Comparison of ENCODE assay signal across 19 mouse cellular contexts in genomic region chr11:50892441-50892840, GRCm38 (mm10). TPM values are rescaled to one million over a fixed set of nuclear protein-coding genes. Genes with fewer than 3 reads are reported as not detected.
DNase-seq lines count a peak whose midpoint lies in the region; ATAC-seq and TF ChIP-seq lines count a peak whose summit lies in the region.
"Had no signal": no experiment of that assay in that cellular context is flagged by ENCODE, and none has a peak within 500 bp of the region (broad histone marks: within the 10 kb centered on the region; RNA-seq: fewer than 3 reads in every experiment).

No protein-coding gene starts in this region.

- TF ChIP-seq POLR2A in CH12.LX (IDR thresholded peaks at IDR 0.05; ENCODE audit: low read depth, low read length), result no peak

- H3K4me3 ChIP-seq in heart, embryonic 10.5 days, result no peak overlapping the region
- H3K4me3 ChIP-seq in CH12.LX (replicated peaks in 1 of 3; ENCODE audit: low read depth in 2 of 3, low read length in 2 of 3, poor library complexity in 1 of 3), result no peak overlapping the region
- H3K4me3 ChIP-seq in neural tube, embryonic 15.5 days (replicated peaks), result no peak overlapping the region

- dilution Hi-C loops in CH12.LX (cut with MboI; ENCODE audit: extremely low pct_ligation_motif_present, extremely low pct_unique_long_range_greater_than_20kb, low sequenced_read_pairs), result no loop called here

- ATAC-seq in neural tube, embryonic 15.5 days (ENCODE audit: low FRiP score), result no peak
- ATAC-seq: liver, postnatal 0 days had no signal

- DNase-seq in heart, postnatal 4 days, result peak; percentile 7
- DNase-seq in heart, embryonic 10.5 days (ENCODE audit: low spot score), result no peak
- DNase-seq in CH12.LX (ENCODE audit: extremely low read depth), result peak; percentile 36
- DNase-seq in c-Kit-positive CD71-positive TER-119-negative erythroid progenitor cells, embryonic 14.5 days (ENCODE audit: low read depth), result peak; percentile 8
- peak; percentile 28 for DNase-seq in thymus, postnatal 14 days
- DNase-seq in ovary, adult 18-20 months (ENCODE audit: low spot score), result no peak
- DNase-seq: adrenal gland, adult 2 months; heart, postnatal 36 days; kidney, postnatal 25 days; left cerebral cortex, postnatal 4 days; liver, postnatal 0 days had no signal

- no peaks in the 10 kb centered on the region for H3K36me3 ChIP-seq in heart, embryonic 10.5 days
- H3K36me3 ChIP-seq in CH12.LX (replicated peaks in 1 of 2; ENCODE audit: control insufficient read depth in 1 of 2, insufficient read depth in 1 of 2, low read length in 1 of 2), result no peaks in the 10 kb centered on the region
- peaks cover 18% of the 10 kb centered on the region for H3K36me3 ChIP-seq in neural tube, embryonic 15.5 days
- H3K36me3 ChIP-seq: G1E had no signal

- H3K27ac ChIP-seq in heart, embryonic 10.5 days, result no peak overlapping the region
- H3K27ac ChIP-seq in CH12.LX (ENCODE audit: insufficient read depth, low read depth), result no peak overlapping the region
- H3K27ac ChIP-seq in neural tube, embryonic 15.5 days (replicated peaks), result no peak overlapping the region
- H3K27ac ChIP-seq: stomach, postnatal 0 days had no signal

- in situ Hi-C loops in CH12.LX (cut with MboI; ENCODE audit: low pct_ligation_motif_present, low pct_unique_long_range_greater_than_20kb, low sequenced_read_pairs), result no loop called here

- peaks cover 14% of the 10 kb centered on the region for H3K9me3 ChIP-seq in heart, embryonic 10.5 days
- H3K9me3 ChIP-seq in CH12.LX (replicated peaks; ENCODE audit: low read length), result peaks cover 10% of the 10 kb centered on the region
- H3K9me3 ChIP-seq in neural tube, embryonic 15.5 days (replicated peaks), result peaks cover 17% of the 10 kb centered on the region; the same call in 1 of the 2 replicates

- TF ChIP-seq CTCF in CH12.LX (conservative IDR thresholded peaks at IDR 0.05 in 1 of 2, IDR thresholded peaks at IDR 0.05 in 1 of 2; ENCODE audit: low read depth in 2 of 2, low read length in 2 of 2), result no peak

- no peaks in the 10 kb centered on the region for H3K27me3 ChIP-seq in heart, embryonic 10.5 days (ENCODE audit: insufficient read depth, poor library complexity, severe bottlenecking)
- H3K27me3 ChIP-seq in CH12.LX (replicated peaks), result peaks cover 47% of the 10 kb centered on the region
- H3K27me3 ChIP-seq in neural tube, embryonic 15.5 days (replicated peaks), result no peaks in the 10 kb centered on the region

- WGBS in heart, embryonic 10.5 days, result 43% methylated on average over 2 of the region's 2 CpGs
- 53% methylated on average over 2 of the region's 2 CpGs for WGBS in neural tube, embryonic 15.5 days

- no peaks in the 10 kb centered on the region for H3K79me2 ChIP-seq in CH12.LX (replicated peaks; ENCODE audit: control insufficient read depth, extremely low read depth, insufficient read depth, poor library complexity, severe bottlenecking)

- TF ChIP-seq EP300 in CH12.LX (IDR thresholded peaks at IDR 0.05; ENCODE audit: low read length), result no peak

- no peak overlapping the region for H3K4me2 ChIP-seq in CH12.LX (ENCODE audit: insufficient read depth, low read depth, poor library complexity, severe bottlenecking)
- no peak overlapping the region for H3K4me2 ChIP-seq in neural tube, embryonic 15.5 days

- H3K4me1 ChIP-seq in heart, embryonic 10.5 days, result 0 out of 2 replicates have a peak, but pooled peaks cover 4% of the 10 kb centered on the region
- H3K4me1 ChIP-seq in CH12.LX (ENCODE audit: control insufficient read depth in 1 of 2, insufficient read depth in 2 of 2), result no peaks in the 10 kb centered on the region
- peaks cover 7% of the 10 kb centered on the region; the same call in 1 of the 2 replicates for H3K4me1 ChIP-seq in neural tube, embryonic 15.5 days

- TF ChIP-seq RAD21 in CH12.LX (IDR thresholded peaks at IDR 0.05; ENCODE audit: low read depth, low read length), result no peak

- H3K9ac ChIP-seq in CH12.LX (ENCODE audit: insufficient read depth, low read depth), result no peak overlapping the region
- no peak overlapping the region for H3K9ac ChIP-seq in neural tube, embryonic 15.5 days (replicated peaks)
- H3K9ac ChIP-seq: liver, postnatal 0 days had no signal

TF ChIP-seq in CH12.LX, 34 proteins besides CTCF, POLR2A, EP300 and RAD21:
- TF ChIP-seq ZC3H11A (IDR thresholded peaks at IDR 0.05; ENCODE audit: low read depth, low read length), result no peak
TF ChIP-seq in CH12.LX: peak in this region for 0.

RNA-seq across cellular contexts. Expression of gene Zfp454, which starts 5.0 kb away (rescaled TPM):
- total RNA-seq in heart, postnatal 4 days (2021), result 1 to 10 TPM; 1.4 to 1.5 TPM
- 4.5 and 6.5 TPM in 2 replicates for polyA plus RNA-seq in heart, embryonic 10.5 days (2016; fragmentation: Nextera tagmentation; extraction: Ambion mirVana)
- not detected in 2 replicates for total RNA-seq in CH12.LX (2012; rRNA removed)
- not detected in 2 replicates for total RNA-seq in CH12.LX (2014; rRNA removed)
- not detected in 2 replicates for polyA plus RNA-seq in CH12.LX (2012; ENCODE audit: insufficient read length, low read depth)
- 9.3 and 10.8 TPM in 2 replicates for polyA plus RNA-seq in neural tube, embryonic 15.5 days (2015; fragmentation: Nextera tagmentation; extraction: Ambion mirVana)
- total RNA-seq: megakaryocyte, adult 5-6 weeks had no signal
- polyA plus RNA-seq: G1E had no signal

RNA-seq across cellular contexts. Expression of gene Zfp2, which starts 23.5 kb away (rescaled TPM):
- 1 to 10 TPM; 2.8 to 3.7 TPM for total RNA-seq in heart, postnatal 4 days (2021)
- 8.6 and 11.1 TPM in 2 replicates for polyA plus RNA-seq in heart, embryonic 10.5 days (2016; fragmentation: Nextera tagmentation; extraction: Ambion mirVana)
- total RNA-seq in CH12.LX (2012; rRNA removed) (not detected in 2 replicates), CH12.LX (2014; rRNA removed) (not detected in 2 replicates)
- not detected in 2 replicates for polyA plus RNA-seq in CH12.LX (2012; ENCODE audit: insufficient read length, low read depth)
- 34.9 and 38.5 TPM in 2 replicates for polyA plus RNA-seq in neural tube, embryonic 15.5 days (2015; fragmentation: Nextera tagmentation; extraction: Ambion mirVana)
- total RNA-seq: G1E had no signal
- polyA plus RNA-seq: G1E had no signal

RNA-seq across cellular contexts. Expression of gene Zfp354b, which starts 39.0 kb away (rescaled TPM):
- under 1 TPM; 0.88 to 0.92 TPM for total RNA-seq in heart, postnatal 4 days (2021)
- polyA plus RNA-seq in heart, embryonic 10.5 days (2016; fragmentation: Nextera tagmentation; extraction: Ambion mirVana), result 0.52 and 0.80 TPM in 2 replicates
- total RNA-seq in CH12.LX (2012; rRNA removed) (not detected in 2 replicates), CH12.LX (2014; rRNA removed) (not detected in 2 replicates)
- not detected in 2 replicates for polyA plus RNA-seq in CH12.LX (2012; ENCODE audit: insufficient read length, low read depth)
- polyA plus RNA-seq in neural tube, embryonic 15.5 days (2015; fragmentation: Nextera tagmentation; extraction: Ambion mirVana), result 5.2 and 5.9 TPM in 2 replicates
- total RNA-seq: megakaryocyte, adult 5-6 weeks had no signal
- polyA plus RNA-seq: G1E had no signal

RNA-seq across cellular contexts. Expression of gene Grm6, which starts 42.0 kb away (rescaled TPM):
- not detected for total RNA-seq in heart, postnatal 4 days (2021)
- polyA plus RNA-seq in heart, embryonic 10.5 days (2016; fragmentation: Nextera tagmentation; extraction: Ambion mirVana), result 0.06 and 0.16 TPM in 2 replicates
- 0.08 and 0.21 TPM in 2 replicates for total RNA-seq in CH12.LX (2012; rRNA removed)
- total RNA-seq in CH12.LX (2014; rRNA removed), result 0.23 and 0.42 TPM in 2 replicates
- 0.74 and 1.0 TPM in 2 replicates for polyA plus RNA-seq in CH12.LX (2012; ENCODE audit: insufficient read length, low read depth)
- 0.04 and 0.11 TPM in 2 replicates for polyA plus RNA-seq in neural tube, embryonic 15.5 days (2015; fragmentation: Nextera tagmentation; extraction: Ambion mirVana)
- total RNA-seq: adrenal gland, adult 2 months; heart, adult 8-10 months; heart, postnatal 36 days; layer of hippocampus, postnatal 14 days; left cerebral cortex, postnatal 4 days had no signal
- polyA plus RNA-seq: adrenal gland, adult 2 months; cortical plate, adult 2 months; intestine, embryonic 14.5 days; liver, postnatal 0 days; stomach, postnatal 0 days had no signal

RNA-seq across cellular contexts. Expression of gene Zfp879, which starts 51.1 kb away (rescaled TPM):
- total RNA-seq in heart, postnatal 4 days (2021), result under 1 TPM; 0.38 to 0.62 TPM
- 0.33 and 0.44 TPM in 2 replicates for polyA plus RNA-seq in heart, embryonic 10.5 days (2016; fragmentation: Nextera tagmentation; extraction: Ambion mirVana)
- total RNA-seq in CH12.LX (2012; rRNA removed) (not detected in 2 replicates), CH12.LX (2014; rRNA removed) (not detected in 2 replicates)
- polyA plus RNA-seq in CH12.LX (2012; ENCODE audit: insufficient read length, low read depth), result not detected in 2 replicates
- 1.5 TPM in 2 replicates for polyA plus RNA-seq in neural tube, embryonic 15.5 days (2015; fragmentation: Nextera tagmentation; extraction: Ambion mirVana)
- total RNA-seq: megakaryocyte, adult 5-6 weeks had no signal
- polyA plus RNA-seq: G1E had no signal

Comparison
In these comparisons a context has a peak if more than half of its experiments do, and no peak if none do; other contexts are left out.
1. DNase-seq: peak in heart, postnatal 4 days (single experiment), CH12.LX (single experiment), c-Kit-positive CD71-positive TER-119-negative erythroid progenitor cells, embryonic 14.5 days (single experiment) and thymus, postnatal 14 days (single experiment); none in heart, embryonic 10.5 days (single experiment) and ovary, adult 18-20 months (single experiment).